Mouse (Mus musculus): Measurements from ENCODE around the gene Xpo5. TPM values are rescaled to one million over a fixed set of nuclear protein-coding genes. Genes with fewer than 3 reads are reported as not detected.

The Xpo5 gene
- total and polyA plus RNA-seq, 2 experiments from 2014 or later = 11.7 to 28.9 TPM

DNA sequence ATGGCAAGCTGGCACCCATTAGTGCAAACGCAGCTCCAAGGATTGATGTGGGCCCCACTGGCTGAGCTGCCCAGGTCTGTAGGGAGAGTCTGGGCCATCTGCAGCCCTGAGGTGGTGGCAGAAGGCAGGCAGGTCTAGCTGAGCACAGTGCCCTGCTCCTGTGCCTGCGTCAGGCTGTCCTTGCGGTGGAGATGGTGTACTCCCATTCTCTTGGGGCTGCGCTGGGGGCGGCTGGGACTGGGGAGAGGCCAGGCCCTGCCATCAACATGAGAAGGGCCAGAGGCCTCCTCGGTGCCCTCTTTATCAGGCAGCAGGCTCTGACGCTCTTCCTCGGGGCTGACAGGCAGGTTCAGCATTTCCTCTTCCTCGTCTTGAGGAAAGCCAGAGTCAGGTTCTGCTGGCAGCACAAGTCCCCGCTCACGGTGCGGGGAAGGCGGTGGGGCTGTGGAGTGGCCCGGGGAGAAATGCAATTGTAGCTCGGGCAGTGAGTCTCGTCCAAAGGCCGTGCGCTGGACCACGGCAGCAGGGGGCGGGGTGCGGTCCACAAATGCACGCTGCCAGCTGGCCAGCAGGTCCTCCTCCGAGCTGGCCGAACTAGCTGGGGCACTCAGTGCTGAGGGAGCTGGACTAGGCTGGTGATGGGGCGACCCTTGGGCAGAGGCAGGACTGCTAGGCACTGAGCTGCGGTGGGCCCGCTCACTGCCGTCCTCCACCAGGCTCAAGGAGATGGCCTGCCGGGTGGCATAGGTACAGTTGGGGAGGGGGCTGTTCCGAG, 55.9 kb downstream of the Xpo5 start:
- H3K4me2 ChIP-seq (ENCODE audit: low read depth, low read length) = no peak overlapping the region
- TF ChIP-seq EP300 (IDR thresholded peaks at IDR 0.05; ENCODE audit: low read depth) (no peak), CTCF (IDR thresholded peaks at IDR 0.05; ENCODE audit: low read depth) (no peak)
- peaks cover 8% of the 10 kb centered on the region for H3K4me1 ChIP-seq (ENCODE audit: control insufficient read depth, insufficient read depth)
- no peak overlapping the region for H3K27ac ChIP-seq (ENCODE audit: low read depth)
- DNase-seq (ENCODE audit: low spot score) (no peak), ATAC-seq (ENCODE audit: insufficient read depth, low read depth) (0 out of 2 replicates have a peak, but pooled peaks have one; percentile 8)
- no peaks in the 10 kb centered on the region for H3K9me3 ChIP-seq (replicated peaks; ENCODE audit: control insufficient read depth, low read length)
- H3K4me3 ChIP-seq (ENCODE audit: low read depth, low read length) = no peak overlapping the region
- 76% methylated on average over 30 of the region's 30 CpGs for WGBS
- peaks cover 63% of the 10 kb centered on the region for H3K36me3 ChIP-seq (replicated peaks; ENCODE audit: control insufficient read depth, insufficient read depth, low read length)
- peaks cover 15% of the 10 kb centered on the region for H3K27me3 ChIP-seq (ENCODE audit: control insufficient read depth, insufficient read depth, low read length)
- no peak overlapping the region for H3K9ac ChIP-seq (replicated peaks; ENCODE audit: low read depth, low read length)

DNA sequence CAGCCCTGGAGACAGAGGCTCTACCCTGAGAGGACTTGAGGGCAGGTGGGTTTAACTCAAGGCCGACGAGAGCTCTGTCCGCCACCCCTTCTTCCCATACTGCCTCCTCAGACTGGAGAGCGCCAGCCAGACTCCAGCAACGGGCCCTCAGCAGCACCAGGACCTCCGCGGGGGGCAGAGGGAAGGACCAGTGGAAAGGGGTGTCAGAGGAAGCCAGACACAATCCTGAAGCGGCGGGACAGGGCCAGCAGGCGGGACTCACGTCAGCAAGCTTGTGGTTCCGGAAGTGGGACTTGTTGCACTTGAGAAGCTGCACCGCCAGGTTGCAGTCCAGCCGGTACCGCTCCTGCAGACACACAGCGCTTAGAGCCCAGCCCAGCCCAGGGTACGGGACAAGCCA, 57.1 kb downstream of the Xpo5 start:
- Histone ChIP-seq H3K4me1 (ENCODE audit: control insufficient read depth, insufficient read depth) (no peaks in the 10 kb centered on the region), H3K27me3 (ENCODE audit: control insufficient read depth, insufficient read depth, low read length) (peaks cover 5% of the 10 kb centered on the region), H3K9me3 (replicated peaks; ENCODE audit: control insufficient read depth, low read length) (no peaks in the 10 kb centered on the region), H3K27ac (ENCODE audit: low read depth) (no peak overlapping the region), H3K9ac (replicated peaks; ENCODE audit: low read depth, low read length) (no peak overlapping the region), H3K4me2 (ENCODE audit: low read depth, low read length) (no peak overlapping the region), H3K36me3 (replicated peaks; ENCODE audit: control insufficient read depth, insufficient read depth, low read length) (peaks cover 75% of the 10 kb centered on the region), H3K4me3 (ENCODE audit: low read depth, low read length) (no peak overlapping the region)
- 80% methylated on average over 17 of the region's 17 CpGs for WGBS
- DNase-seq (ENCODE audit: low spot score) (no peak), ATAC-seq (ENCODE audit: insufficient read depth, low read depth) (no peak)
- no peak for TF ChIP-seq CTCF (IDR thresholded peaks at IDR 0.05; ENCODE audit: low read depth)
- TF ChIP-seq EP300 (IDR thresholded peaks at IDR 0.05; ENCODE audit: low read depth) = no peak

DNA sequence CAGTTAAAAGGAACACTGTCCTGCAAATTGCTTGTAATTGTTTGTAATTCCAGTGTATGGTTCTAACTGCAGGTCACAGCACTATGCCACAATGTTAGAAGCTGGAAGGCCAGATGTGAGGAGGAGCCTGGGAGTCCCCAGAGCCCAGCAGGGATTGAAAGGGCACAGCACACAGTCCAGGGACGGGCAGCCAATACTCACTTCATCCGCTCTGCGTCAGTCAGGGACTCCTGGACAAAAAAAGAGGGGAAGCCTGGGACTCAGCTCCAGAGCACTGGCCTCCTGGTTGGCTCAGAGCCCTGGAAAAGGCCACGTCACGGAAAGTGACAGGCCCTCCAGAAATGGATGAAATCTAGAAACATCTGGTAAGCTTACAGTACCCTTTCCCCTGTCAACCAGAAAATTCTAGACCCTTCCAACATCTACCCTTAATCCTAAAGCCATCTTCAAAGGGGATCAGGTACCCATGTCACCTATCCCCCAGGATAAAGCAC, 59.7 kb downstream of the Xpo5 start:
- Histone ChIP-seq H3K36me3 (replicated peaks; ENCODE audit: control insufficient read depth, insufficient read depth, low read length) (peaks cover 84% of the 10 kb centered on the region), H3K4me1 (ENCODE audit: control insufficient read depth, insufficient read depth) (no peaks in the 10 kb centered on the region), H3K4me3 (ENCODE audit: low read depth, low read length) (no peak overlapping the region), H3K27ac (ENCODE audit: low read depth) (no peak overlapping the region), H3K9me3 (replicated peaks; ENCODE audit: control insufficient read depth, low read length) (no peaks in the 10 kb centered on the region), H3K4me2 (ENCODE audit: low read depth, low read length) (no peak overlapping the region), H3K27me3 (ENCODE audit: control insufficient read depth, insufficient read depth, low read length) (no peaks in the 10 kb centered on the region), H3K9ac (replicated peaks; ENCODE audit: low read depth, low read length) (no peak overlapping the region)
- DNase-seq (ENCODE audit: low spot score) (no peak), ATAC-seq (ENCODE audit: insufficient read depth, low read depth) (no peak)
- TF ChIP-seq CTCF (IDR thresholded peaks at IDR 0.05; ENCODE audit: low read depth) (no peak), EP300 (IDR thresholded peaks at IDR 0.05; ENCODE audit: low read depth) (no peak)
- 63% methylated on average over 5 of the region's 5 CpGs for WGBS

DNA sequence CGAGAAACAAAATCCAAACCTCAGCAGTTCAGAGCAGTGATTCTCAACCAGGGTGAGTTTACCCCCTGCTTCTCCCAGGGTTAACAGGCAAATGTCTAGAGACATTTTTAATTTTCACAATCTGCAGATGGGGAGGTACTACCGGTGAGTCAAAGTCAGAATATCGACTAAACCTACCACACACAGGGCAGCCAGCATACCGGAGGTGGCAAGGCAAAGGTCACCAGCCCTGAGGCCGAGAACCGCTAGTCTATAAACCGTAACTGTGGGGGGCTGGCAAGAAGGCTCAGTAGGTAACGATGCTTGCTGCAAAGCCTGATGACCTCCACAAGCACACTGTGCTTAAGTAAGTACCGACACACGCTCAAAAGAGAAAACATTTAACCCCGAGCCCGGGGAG, 62.9 kb downstream of the Xpo5 start:
- DNase-seq (ENCODE audit: low spot score) (no peak), ATAC-seq (ENCODE audit: insufficient read depth, low read depth) (no peak)
- no peaks in the 10 kb centered on the region for H3K9me3 ChIP-seq (replicated peaks; ENCODE audit: control insufficient read depth, low read length)
- 0 out of 2 replicates have a peak, but pooled peaks cover 4% of the 10 kb centered on the region for H3K4me1 ChIP-seq (ENCODE audit: control insufficient read depth, insufficient read depth)
- WGBS = 87% methylated on average over 12 of the region's 12 CpGs
- peaks cover 55% of the 10 kb centered on the region for H3K36me3 ChIP-seq (replicated peaks; ENCODE audit: control insufficient read depth, insufficient read depth, low read length)
- TF ChIP-seq CTCF (IDR thresholded peaks at IDR 0.05; ENCODE audit: low read depth) (no peak), EP300 (IDR thresholded peaks at IDR 0.05; ENCODE audit: low read depth) (no peak)
- no peak overlapping the region for H3K4me2 ChIP-seq (ENCODE audit: low read depth, low read length)
- no peak overlapping the region for H3K4me3 ChIP-seq (ENCODE audit: low read depth, low read length)
- no peak overlapping the region for H3K9ac ChIP-seq (replicated peaks; ENCODE audit: low read depth, low read length)
- no peaks in the 10 kb centered on the region for H3K27me3 ChIP-seq (ENCODE audit: control insufficient read depth, insufficient read depth, low read length)
- no peak overlapping the region for H3K27ac ChIP-seq (ENCODE audit: low read depth)

DNA sequence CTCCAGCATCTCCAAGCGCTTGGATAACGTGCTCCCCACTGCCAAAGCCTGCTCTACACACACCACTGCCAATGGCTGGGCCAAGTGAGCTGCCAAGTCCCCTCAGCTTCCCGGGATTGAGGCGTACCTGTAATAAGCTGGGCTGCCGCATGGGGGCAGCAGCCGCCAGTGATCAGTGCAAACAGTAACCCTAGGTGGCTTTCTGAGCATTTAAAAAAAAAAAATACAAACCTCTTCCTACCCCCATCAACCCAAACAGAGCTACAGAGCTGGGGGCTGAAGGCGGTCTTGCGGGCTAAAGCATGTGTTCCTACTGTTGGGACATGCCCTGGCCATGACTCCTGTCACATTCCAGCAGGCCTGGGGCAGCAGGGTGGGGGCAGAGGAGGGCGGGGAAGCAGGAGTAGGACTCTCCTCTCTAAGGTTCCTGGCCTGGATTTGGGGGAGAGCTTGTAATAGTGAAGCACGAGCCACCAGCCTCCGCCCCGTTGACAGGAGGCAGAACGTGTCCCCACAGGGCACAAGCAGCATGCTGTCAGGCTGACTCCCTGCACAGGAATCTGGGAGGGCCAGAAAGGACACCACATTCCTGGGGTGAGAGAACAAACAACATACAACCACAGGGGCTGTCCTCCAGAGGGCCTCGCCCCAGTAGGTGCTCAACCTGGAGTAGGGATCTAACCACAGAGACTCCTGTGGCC, 63.5 kb downstream of the Xpo5 start:
- Histone ChIP-seq H3K4me2 (ENCODE audit: low read depth, low read length) (no peak overlapping the region), H3K4me1 (ENCODE audit: control insufficient read depth, insufficient read depth) (0 out of 2 replicates have a peak, but pooled peaks cover 4% of the 10 kb centered on the region), H3K27ac (ENCODE audit: low read depth) (0 out of 2 replicates have a peak overlapping the region, but pooled peaks have one; percentile 8), H3K9ac (replicated peaks; ENCODE audit: low read depth, low read length) (no peak overlapping the region; the same call in 1 of the 2 replicates), H3K9me3 (replicated peaks; ENCODE audit: control insufficient read depth, low read length) (no peaks in the 10 kb centered on the region), H3K36me3 (replicated peaks; ENCODE audit: control insufficient read depth, insufficient read depth, low read length) (peaks cover 55% of the 10 kb centered on the region), H3K4me3 (ENCODE audit: low read depth, low read length) (no peak overlapping the region), H3K27me3 (ENCODE audit: control insufficient read depth, insufficient read depth, low read length) (no peaks in the 10 kb centered on the region)
- DNase-seq (ENCODE audit: low spot score) = peak; percentile 73
- TF ChIP-seq EP300 (IDR thresholded peaks at IDR 0.05; ENCODE audit: low read depth) (no peak), CTCF (IDR thresholded peaks at IDR 0.05; ENCODE audit: low read depth) (peak; percentile 84)
- 16% methylated on average over 14 of the region's 14 CpGs for WGBS
- peak; percentile 68 for ATAC-seq (ENCODE audit: insufficient read depth, low read depth)

Data from heart, postnatal 0 days (tissue).